Mouse (Mus musculus) lung, postnatal 14 days (tissue): ENCODE measurements around the gene Nlrc5.
"Not testable (repeated sequence)": the region's sequence is repeated elsewhere in the genome, so short reads cannot be mapped to it uniquely, and the experiment has no call there.

Experiments used
- DNase-seq: peaks from one replicate; pipeline ENCODE4 v3.0.0; 2021

Gene Nlrc5

GRCm38 (mm10) chr8:94433981-94434466 lies at the start of gene Nlrc5:
Nlrc5 (plus strand) TSS chr8:94434356.
- DNase-seq, result peak; percentile 69

GRCm38 (mm10) chr8:94385506-94386213 lies 48.5 kb upstream of the Nlrc5 start:
- DNase-seq, result no peak

DNA sequence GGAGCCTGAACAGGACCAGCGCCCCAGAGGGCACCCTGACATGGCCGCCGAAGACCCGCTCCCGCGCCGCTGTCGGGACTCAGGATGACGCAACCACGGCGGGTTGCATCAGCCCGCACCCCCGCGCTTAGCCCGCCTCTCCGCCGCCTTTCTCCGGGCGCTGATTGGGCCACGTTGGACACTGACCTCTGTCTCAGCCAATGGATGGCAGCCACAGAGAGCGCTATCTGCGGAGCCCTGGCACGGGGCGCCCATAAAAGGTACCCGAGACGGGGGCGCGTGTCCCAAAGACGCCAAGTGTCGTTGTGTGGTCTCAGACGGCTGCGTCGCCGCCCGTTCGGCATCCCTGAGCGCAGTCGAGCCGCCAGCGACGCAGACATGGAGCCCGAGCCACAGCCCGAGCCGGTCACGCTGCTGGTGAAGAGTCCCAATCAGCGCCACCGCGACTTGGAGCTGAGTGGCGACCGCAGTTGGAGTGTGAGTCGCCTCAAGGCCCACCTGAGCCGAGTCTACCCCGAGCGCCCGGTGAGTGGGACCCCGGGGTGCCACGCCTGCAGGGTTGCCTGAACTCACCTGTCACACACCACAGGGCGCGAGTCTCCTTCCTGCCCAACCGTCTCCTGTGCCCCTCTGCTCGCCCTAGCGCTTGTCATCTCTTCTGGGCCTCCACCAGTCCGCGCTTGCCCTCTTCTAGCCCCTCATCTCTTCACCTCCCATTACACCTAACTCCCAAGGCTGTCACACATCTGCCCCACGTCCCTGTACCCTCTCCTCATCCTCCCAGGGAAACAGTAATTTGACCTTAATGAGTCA lies 47.7 kb upstream of the Nlrc5 start, which contains the start of gene Herpud1:
TSS of gene Herpud1 (plus strand) at position 225 of the 813 bp plus-strand sequence.
- DNase-seq, result peak; percentile 98

- peak; percentile 88 for DNase-seq
Measured at GRCm38 (mm10) chr8:94387027-94387684, 47.0 kb upstream of the Nlrc5 start.

DNA sequence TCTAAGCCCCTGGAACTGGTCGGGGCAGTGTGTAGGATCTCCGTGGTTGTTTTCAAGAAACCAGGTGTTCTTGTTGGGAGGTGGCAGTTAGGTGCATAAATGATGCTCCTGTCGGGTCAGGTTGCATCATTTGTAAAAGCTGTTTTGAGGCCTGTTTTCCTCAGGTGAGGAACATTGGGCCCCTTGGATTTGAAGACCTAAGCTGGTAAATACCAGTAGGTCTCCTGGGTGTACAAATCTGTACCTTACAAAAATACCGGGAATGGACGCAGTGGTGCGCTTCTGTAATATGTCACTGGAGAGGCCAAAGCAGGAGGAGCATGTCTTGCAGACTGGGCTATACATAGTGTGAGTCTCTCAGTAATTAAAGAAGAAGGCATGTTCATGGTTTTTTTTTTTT lies 46.4 kb upstream of the Nlrc5 start:
- no peak for DNase-seq

- no peak for DNase-seq
Measured at GRCm38 (mm10) chr8:94389531-94389930, 44.6 kb upstream of the Nlrc5 start.

DNA sequence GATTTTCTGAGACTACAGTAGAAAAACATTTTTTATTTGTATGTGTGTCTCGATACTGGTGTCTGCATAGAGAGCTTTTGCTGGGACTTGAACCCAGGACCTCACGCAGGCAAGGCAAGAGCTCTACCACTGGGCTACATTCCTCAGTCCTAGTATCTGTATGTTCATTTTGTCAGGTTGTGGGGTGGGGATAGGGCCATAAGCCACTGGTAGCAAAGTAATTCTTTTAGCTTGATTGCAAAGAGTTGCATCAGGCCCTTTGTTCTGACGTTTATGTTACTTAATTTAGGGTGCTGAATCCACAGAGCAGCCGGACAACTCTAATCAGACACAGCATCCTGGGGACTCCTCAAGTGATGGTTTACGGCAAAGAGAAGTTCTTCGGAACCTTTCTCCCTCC lies 43.7 kb upstream of the Nlrc5 start:
- DNase-seq, result no peak

- no peak for DNase-seq
Measured at GRCm38 (mm10) chr8:94390910-94391309, 43.2 kb upstream of the Nlrc5 start.

DNA sequence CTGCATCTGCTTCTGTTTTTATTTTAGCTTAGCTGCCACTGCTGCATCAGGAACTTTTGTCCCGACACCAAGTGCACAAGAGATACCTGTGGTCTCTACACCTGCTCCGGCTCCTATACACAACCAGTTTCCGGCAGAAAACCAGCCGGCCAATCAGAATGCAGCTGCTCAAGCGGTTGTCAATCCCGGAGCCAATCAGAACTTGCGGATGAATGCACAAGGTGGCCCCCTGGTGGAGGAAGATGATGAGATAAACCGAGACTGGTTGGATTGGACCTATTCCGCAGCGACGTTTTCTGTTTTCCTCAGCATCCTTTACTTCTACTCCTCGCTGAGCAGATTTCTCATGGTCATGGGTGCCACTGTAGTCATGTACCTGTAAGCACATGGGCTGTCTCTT lies 42.0 kb upstream of the Nlrc5 start:
- peak; percentile 65 for DNase-seq

DNA sequence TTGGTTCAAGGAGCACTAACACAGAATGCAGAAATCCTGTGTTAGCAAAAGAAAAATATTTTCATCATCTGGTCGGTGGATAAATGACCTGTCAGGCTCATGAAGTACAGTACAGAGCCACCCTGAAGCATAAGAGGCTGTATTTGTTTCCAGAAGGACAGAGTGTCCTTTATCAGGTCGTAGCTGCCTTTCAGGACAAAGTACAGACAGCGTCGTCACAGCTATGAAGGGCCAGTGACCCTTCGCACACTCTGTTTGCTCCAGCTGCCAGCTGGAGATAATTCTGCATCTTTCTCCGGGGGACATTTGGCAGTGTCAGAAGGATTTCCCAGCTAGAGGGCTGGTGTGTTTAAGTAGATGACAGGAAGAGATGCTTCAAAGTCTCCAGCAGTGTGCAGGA lies 41.5 kb upstream of the Nlrc5 start:
- DNase-seq, result no peak

DNA sequence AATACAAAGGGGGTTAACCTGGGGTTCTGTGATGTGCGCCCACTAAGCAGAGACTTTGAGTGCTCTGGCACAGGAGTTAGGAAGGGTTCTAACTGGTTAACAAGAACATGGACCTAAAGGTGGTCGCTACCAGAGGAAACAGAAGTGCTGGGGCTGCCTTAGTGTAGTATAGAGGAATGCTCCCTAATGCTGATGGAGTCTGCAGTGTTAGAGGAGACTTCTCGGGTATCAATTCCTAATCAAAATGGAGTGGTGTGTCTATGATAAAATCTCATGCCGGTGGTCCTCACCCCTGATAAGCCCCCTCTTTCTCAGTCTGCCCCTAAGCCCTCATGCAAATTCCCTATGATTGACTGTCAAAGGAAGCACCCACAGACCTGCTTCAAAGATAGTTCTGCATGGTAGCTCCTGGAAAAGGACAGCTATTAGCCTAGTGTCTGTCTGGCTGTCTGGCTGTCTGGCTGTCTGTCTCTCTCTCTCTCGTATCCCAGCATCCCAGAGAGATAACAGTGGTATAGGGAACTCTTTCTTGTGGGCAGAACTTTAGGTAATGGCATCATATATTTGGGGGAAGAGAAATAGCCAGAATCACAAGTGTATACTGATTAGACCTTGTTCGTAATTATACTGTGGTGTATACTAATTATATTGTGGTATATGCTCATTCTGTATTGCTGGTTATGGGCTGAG lies 38.2 kb upstream of the Nlrc5 start:
- DNase-seq, result no peak

DNA sequence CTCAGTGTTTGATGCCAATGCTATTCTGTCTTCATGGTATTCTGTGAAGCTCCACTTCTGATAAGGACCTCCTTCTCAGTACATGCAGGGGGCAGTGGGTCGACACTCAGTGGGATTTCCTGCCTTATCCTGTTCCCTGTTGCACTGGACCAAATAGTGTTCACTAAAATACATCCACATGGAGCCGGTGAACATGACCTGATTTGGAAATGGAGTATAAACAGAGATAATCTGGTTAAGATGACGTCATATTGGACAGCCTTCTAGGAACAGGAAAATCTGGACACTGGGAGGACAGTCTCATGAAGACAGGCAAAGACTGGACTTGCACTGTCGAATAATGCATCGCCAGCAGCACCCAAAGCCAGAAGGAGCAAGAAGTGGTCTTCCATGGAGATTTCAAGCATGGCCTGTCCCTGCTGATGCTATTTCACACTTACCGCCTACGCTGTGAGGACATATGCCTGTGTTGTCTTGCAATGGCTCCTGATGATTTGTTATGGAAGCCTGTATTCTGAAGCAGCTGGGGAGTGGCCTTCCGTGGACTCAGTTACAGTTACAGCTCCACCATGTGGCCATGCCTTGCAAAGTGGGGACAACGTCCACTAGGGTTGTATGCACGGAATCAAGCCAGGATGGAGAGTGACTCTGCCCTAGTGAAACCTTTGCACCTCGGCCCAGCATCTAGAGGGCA lies 37.0 kb upstream of the Nlrc5 start:
- peak; percentile 68 for DNase-seq

- DNase-seq, result no peak
Measured at GRCm38 (mm10) chr8:94398587-94398986, 35.6 kb upstream of the Nlrc5 start.

DNA sequence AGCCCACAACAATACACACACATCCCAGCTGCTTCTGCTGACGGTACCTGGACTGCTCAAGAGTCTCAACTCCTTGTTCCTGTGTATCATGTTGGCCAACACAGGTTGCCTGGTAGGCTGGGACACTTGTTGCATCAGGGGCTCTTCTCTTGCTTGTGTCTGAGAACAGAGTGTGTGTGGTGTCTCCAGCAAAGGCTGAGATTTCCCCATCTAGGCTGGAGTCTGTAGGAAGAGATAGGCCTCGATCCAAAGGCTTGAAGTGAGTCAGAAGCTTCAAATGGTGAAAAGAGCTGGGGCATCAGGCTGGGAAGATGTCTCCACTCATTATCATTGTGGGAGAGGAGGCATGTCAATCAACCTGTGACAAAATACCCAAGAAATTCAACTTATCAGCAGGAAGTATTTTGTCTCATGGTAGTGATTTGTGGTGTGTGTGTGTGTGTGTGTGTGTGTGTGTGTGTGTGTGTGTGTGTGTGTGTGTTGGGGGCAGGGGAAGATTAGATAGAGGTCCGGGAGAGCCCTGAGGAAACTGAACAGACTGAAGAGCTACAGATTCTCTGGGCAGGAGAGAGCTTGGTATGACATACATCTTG lies 34.7 kb upstream of the Nlrc5 start:
- DNase-seq, result no peak

- DNase-seq, result not testable (repeated sequence)
Measured at GRCm38 (mm10) chr8:94399957-94400356, 34.2 kb upstream of the Nlrc5 start.

DNA sequence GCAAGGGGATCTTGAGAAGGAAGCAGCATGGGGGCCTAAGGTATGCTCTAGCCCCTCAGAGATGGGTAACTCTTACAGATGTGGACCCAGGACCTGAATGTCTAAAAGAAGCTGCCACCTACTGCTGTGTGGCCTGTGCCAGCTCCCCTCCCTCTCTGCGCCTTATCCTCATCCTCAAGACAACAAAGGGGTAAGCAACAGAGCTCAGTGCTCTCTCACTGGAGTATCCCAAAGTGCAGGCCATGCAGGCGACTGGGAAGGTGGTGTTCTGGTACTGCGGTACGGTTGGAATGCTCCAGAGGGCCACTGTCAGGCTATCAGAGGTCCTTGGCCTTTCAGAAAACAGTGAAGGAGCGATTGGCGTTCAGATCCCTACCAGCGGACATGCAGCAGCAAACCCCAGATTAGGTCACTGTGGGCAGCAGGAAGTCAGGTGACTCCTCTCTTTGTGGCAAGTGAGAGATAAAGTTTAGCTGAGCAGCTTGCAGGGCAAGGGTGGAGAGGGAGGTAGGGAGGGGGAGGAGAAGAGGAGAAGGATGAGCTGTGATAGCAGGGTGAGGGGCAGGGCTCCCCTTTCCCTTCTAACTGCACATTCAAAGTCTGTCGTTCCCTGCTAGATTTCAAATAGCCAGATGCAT lies 25.6 kb upstream of the Nlrc5 start:
- DNase-seq, result no peak

DNA sequence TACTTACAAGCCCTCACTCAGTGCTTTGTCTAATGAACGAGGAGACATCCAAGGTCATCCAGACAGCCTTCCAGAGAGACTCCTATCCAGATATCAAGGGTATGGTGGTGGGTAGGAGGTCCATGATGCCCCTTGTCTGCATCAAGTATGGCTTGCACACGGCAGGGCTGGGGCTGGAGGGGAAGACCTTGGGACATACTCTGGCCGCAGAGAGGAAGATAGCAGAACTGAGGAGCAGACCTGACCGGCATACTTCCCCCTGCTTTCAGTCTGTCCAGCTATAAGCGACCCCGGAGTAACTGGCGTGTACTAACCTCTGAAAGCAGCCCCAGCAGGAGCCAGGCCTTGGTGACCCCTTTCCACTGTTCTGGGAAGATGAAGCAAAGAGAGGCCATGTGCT lies 24.6 kb upstream of the Nlrc5 start:
- DNase-seq, result no peak

- DNase-seq, result no peak
Measured at GRCm38 (mm10) chr8:94412518-94412917, 21.6 kb upstream of the Nlrc5 start.

DNA sequence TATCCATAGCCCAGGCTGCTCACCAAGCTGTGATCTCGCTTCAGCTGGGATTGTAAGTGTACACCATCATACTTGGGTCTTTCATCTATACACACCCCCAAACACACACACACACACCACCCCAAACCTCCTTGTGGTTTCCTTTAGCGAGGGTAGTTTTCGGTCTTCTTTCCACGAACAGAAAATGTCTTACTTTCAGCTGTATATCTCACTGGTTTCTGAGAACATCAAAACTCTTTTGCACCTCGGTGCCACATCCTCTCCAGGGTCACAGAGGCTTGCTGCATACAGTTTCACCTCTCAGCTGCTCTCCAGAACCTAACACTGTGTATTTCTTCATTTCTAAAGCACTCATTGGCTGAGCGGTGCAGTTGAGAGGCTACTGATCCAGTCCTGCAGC lies 20.6 kb upstream of the Nlrc5 start:
- no peak for DNase-seq

GRCm38 (mm10) chr8:94415218-94415617 lies 18.9 kb upstream of the Nlrc5 start:
- DNase-seq, result no peak

DNA sequence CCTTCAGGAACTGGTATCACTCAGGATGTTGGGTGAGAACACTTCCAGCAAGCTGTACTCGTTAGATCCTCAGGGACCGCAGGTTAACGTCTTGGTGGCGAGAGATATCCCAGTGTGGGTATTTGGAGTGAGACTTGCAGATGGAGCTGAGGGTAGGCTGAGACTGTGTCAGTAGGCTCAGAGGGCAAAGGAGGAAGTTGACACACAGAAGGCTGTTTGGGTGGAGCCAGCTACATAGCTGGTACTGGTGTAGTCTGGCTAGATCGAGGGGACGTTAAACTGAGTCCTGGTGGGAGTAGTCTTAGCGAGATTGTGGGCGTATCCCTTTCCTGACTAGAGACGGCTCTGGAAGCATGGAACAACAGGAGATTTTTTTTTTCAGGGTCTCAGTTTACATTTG lies 16.1 kb upstream of the Nlrc5 start:
- no peak for DNase-seq
